Mouse (Mus musculus) stomach, postnatal 0 days (tissue): ENCODE measurements around the gene Mterf1b.

ENCODE experiments used
- CTCF ChIP-seq: IDR thresholded peaks from 2 replicates; pipeline ENCODE4 v1.5.1; 2016; ENCODE audit warnings: antibody characterized with exemption, low read depth, mild to moderate bottlenecking, moderate library complexity
- EP300 ChIP-seq: optimal IDR thresholded peaks from 2 replicates; pipeline ENCODE3; 2016; ENCODE audit warnings: antibody characterized with exemption

- TF ChIP-seq EP300 (no peak), CTCF (no peak)
Measured at GRCm38 (mm10) chr5:4221981-4222623, 29.9 kb downstream of the Mterf1b start.
